Mouse (Mus musculus): ENCODE data around the gene Cobll1. TPM values are rescaled to one million over a fixed set of nuclear protein-coding genes. Genes with fewer than 3 reads are reported as not detected.

The Cobll1 gene
- polyA plus RNA-seq, 1 experiment from 2014 or later = 3.0 TPM

DNA sequence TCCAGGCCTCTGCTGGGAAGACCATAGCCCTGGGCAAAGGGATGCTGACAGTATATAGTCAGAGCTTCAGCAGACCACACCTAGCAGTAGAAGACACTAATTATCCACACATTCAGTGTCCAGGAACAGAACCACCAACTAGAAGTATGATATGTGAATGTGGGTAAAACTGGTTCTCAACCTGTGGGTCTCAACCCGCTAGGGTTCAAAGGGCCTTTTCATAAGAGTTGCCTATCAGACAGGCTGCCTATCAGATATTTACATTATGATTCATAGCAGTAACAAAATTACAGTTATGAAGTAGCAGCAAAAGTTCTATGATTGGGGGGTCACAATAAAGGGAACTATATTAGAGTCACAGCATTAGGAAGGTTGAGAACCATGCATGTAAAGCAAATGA, 24.6 kb downstream of the Cobll1 start:
- no peak overlapping the region for H3K27ac ChIP-seq
- no peak overlapping the region for H3K4me3 ChIP-seq
- no peak for ATAC-seq (ENCODE audit: low FRiP score, low read depth)
- H3K4me2 ChIP-seq (replicated peaks) = no peak overlapping the region
- H3K9ac ChIP-seq = no peak overlapping the region
- WGBS = 100% methylated on average over 1 of the region's 1 CpGs
- H3K27me3 ChIP-seq = no peaks in the 10 kb centered on the region
- no peaks in the 10 kb centered on the region for H3K4me1 ChIP-seq
- no peaks in the 10 kb centered on the region for H3K9me3 ChIP-seq
- H3K36me3 ChIP-seq = no peaks in the 10 kb centered on the region

DNA sequence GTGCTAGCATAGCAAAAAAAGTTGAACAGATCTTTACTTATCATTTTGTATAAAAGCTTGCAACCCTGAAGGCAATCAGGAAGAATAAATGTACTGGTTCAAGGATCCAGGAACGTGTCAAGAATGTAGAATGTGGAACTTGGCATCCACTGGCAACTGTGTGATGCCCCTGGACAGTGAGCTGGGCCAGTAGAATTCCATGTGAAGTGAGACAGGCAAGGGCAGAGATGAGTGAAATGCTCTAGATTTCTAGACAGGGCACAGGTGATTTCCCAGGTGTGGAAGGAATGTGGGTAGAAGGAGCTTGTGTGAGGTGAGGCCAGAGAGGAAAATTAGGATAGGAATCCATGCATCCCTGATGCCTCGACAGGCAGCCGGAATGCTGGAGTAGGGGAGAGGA, 25.5 kb downstream of the Cobll1 start:
- no peak overlapping the region for H3K27ac ChIP-seq
- no peak for ATAC-seq (ENCODE audit: low FRiP score, low read depth)

DNA sequence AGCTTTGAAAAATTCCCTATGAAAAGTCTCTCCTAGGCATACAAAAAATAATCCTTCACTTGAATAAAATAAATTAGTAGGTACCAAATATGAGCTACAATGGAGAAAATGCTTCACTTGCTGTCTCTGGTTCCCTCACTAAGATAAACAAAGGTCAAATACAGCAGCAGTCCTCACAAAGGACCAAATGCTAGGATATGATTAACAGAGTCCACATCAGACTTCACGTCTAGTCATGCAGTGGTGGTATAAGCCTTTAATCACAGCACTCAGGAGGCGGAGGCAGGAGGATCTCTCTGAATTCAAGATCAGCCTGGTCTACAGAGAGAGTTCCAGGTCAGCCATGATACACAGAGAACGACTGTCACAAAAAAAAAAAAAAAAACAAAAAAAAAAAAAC, 27.6 kb downstream of the Cobll1 start:
- Histone ChIP-seq H3K4me3 (no peak overlapping the region), H3K4me2 (replicated peaks) (no peak overlapping the region), H3K9ac (no peak overlapping the region), H3K9me3 (no peaks in the 10 kb centered on the region), H3K27me3 (no peaks in the 10 kb centered on the region), H3K27ac (no peak overlapping the region), H3K4me1 (no peaks in the 10 kb centered on the region), H3K36me3 (no peaks in the 10 kb centered on the region)
- 85% methylated on average over 3 of the region's 3 CpGs for whole genome bisulfite sequencing
- ATAC-seq (ENCODE audit: low FRiP score, low read depth) = no peak

More for the DNA sequence above, 25.5 kb downstream of the Cobll1 start:
- no peaks in the 10 kb centered on the region for H3K4me1 ChIP-seq
- H3K9me3 ChIP-seq = no peaks in the 10 kb centered on the region
- H3K9ac ChIP-seq = no peak overlapping the region
- H3K4me2 ChIP-seq (replicated peaks) = no peak overlapping the region
- whole genome bisulfite sequencing = 92% methylated on average over 3 of the region's 3 CpGs
- H3K27me3 ChIP-seq = no peaks in the 10 kb centered on the region
- no peaks in the 10 kb centered on the region for H3K36me3 ChIP-seq
- H3K4me3 ChIP-seq = no peak overlapping the region

GRCm38 (mm10) chr2:65207750-65208149, 31.5 kb downstream of the Cobll1 start:
- no peak for ATAC-seq (ENCODE audit: low FRiP score, low read depth)
- Histone ChIP-seq H3K9me3 (no peaks in the 10 kb centered on the region), H3K4me3 (no peak overlapping the region), H3K4me1 (no peaks in the 10 kb centered on the region), H3K36me3 (no peaks in the 10 kb centered on the region), H3K27me3 (no peaks in the 10 kb centered on the region), H3K27ac (no peak overlapping the region), H3K9ac (no peak overlapping the region), H3K4me2 (replicated peaks) (no peak overlapping the region)
- WGBS = 82% methylated on average over 2 of the region's 2 CpGs

GRCm38 (mm10) chr2:65203699-65204098, 35.5 kb downstream of the Cobll1 start:
- no peak overlapping the region for H3K4me2 ChIP-seq (replicated peaks)
- no peak overlapping the region for H3K9ac ChIP-seq
- 41% methylated on average over 7 of the region's 7 CpGs for WGBS
- H3K36me3 ChIP-seq = no peaks in the 10 kb centered on the region
- no peaks in the 10 kb centered on the region for H3K9me3 ChIP-seq
- H3K4me3 ChIP-seq = no peak overlapping the region
- H3K4me1 ChIP-seq = no peaks in the 10 kb centered on the region
- H3K27me3 ChIP-seq = no peaks in the 10 kb centered on the region
- no peak for ATAC-seq (ENCODE audit: low FRiP score, low read depth)
- no peak overlapping the region for H3K27ac ChIP-seq

GRCm38 (mm10) chr2:65199706-65200105, 39.5 kb downstream of the Cobll1 start:
- 76% methylated on average over 9 of the region's 9 CpGs for WGBS
- no peaks in the 10 kb centered on the region for H3K9me3 ChIP-seq
- no peak overlapping the region for H3K4me2 ChIP-seq (replicated peaks)
- no peak overlapping the region for H3K27ac ChIP-seq
- H3K4me1 ChIP-seq = no peaks in the 10 kb centered on the region
- H3K36me3 ChIP-seq = no peaks in the 10 kb centered on the region
- no peak for ATAC-seq (ENCODE audit: low FRiP score, low read depth)
- no peaks in the 10 kb centered on the region for H3K27me3 ChIP-seq
- H3K9ac ChIP-seq = no peak overlapping the region
- H3K4me3 ChIP-seq = no peak overlapping the region

GRCm38 (mm10) chr2:65198605-65199004, 40.6 kb downstream of the Cobll1 start:
- Histone ChIP-seq H3K27me3 (no peaks in the 10 kb centered on the region), H3K4me2 (replicated peaks) (no peak overlapping the region), H3K9me3 (no peaks in the 10 kb centered on the region), H3K36me3 (no peaks in the 10 kb centered on the region), H3K9ac (no peak overlapping the region), H3K4me1 (no peaks in the 10 kb centered on the region), H3K27ac (no peak overlapping the region), H3K4me3 (no peak overlapping the region)
- WGBS = 91% methylated on average over 3 of the region's 3 CpGs
- ATAC-seq (ENCODE audit: low FRiP score, low read depth) = no peak

DNA sequence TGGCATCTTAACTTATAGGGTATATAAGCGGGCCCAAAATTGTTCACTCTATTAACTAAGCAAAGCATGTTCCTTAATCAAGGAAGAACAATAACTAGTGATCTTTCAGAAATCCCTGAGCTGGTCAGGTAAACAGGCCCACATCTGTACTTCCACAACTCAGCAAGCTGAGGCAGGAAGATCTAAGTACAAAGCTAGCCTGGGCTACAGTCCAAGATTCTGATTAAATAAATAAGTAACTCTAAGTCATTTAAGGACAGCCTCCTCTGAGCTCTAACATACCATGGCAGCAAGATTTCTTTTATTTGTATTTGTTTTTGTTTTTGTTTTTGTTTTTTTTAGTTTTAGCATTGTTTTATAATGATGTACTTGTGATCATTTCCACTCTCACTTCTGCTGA, 42.2 kb downstream of the Cobll1 start:
- 91% methylated on average over 1 of the region's 1 CpGs for WGBS
- no peaks in the 10 kb centered on the region for H3K9me3 ChIP-seq
- no peak overlapping the region for H3K4me2 ChIP-seq (replicated peaks)
- H3K27me3 ChIP-seq = no peaks in the 10 kb centered on the region
- no peak overlapping the region for H3K4me3 ChIP-seq
- no peaks in the 10 kb centered on the region for H3K36me3 ChIP-seq
- H3K9ac ChIP-seq = no peak overlapping the region
- ATAC-seq (ENCODE audit: low FRiP score, low read depth) = no peak
- no peaks in the 10 kb centered on the region for H3K4me1 ChIP-seq
- no peak overlapping the region for H3K27ac ChIP-seq

GRCm38 (mm10) chr2:65195233-65196010, 43.8 kb downstream of the Cobll1 start:
- Histone ChIP-seq H3K27ac (no peak overlapping the region), H3K4me3 (no peak overlapping the region), H3K9me3 (no peaks in the 10 kb centered on the region), H3K4me2 (replicated peaks) (no peak overlapping the region), H3K9ac (no peak overlapping the region), H3K4me1 (no peaks in the 10 kb centered on the region), H3K27me3 (no peaks in the 10 kb centered on the region), H3K36me3 (no peaks in the 10 kb centered on the region)
- no peak for ATAC-seq (ENCODE audit: low FRiP score, low read depth)
- 88% methylated on average over 9 of the region's 9 CpGs for WGBS

DNA sequence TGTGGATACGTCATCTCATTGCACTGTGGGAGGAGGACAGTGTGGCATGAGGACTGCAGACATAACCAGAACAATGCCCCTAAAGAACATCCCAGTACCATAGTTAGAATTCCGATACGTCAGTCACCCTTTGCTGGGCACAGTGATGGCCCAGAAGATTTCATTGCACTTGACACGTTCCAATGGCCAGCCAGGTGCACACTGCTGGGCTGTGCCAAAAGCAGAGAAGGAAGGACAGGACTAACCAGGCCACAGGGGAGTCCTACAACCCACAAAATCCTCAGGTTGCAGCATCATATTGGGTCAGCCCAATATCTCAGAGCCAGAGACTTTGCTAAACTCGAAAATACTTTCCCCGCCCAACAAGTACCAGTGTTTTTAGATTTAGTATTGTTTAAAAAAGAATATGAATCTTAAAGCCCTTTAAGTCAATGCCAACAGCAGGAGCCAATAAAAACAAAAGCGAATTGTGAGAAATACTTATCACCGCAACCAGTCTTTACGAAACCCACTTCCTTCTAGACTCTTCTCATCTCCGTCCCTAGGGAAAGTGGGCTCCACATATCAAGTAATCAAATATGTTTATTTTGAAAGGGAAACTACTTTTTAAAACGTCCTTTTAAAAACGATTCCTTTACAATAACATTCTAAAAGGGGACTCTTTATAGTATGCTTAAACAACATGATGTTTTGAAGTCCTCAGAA, 46.0 kb downstream of the Cobll1 start:
- H3K27ac ChIP-seq = no peak overlapping the region
- H3K9me3 ChIP-seq = no peaks in the 10 kb centered on the region
- H3K4me3 ChIP-seq = no peak overlapping the region
- 79% methylated on average over 12 of the region's 12 CpGs for WGBS
- H3K4me2 ChIP-seq (replicated peaks) = no peak overlapping the region
- ATAC-seq (ENCODE audit: low FRiP score, low read depth) = no peak
- H3K27me3 ChIP-seq = no peaks in the 10 kb centered on the region
- peaks cover 6% of the 10 kb centered on the region for H3K4me1 ChIP-seq
- H3K9ac ChIP-seq = no peak overlapping the region
- no peaks in the 10 kb centered on the region for H3K36me3 ChIP-seq

- H3K9me3 ChIP-seq = no peaks in the 10 kb centered on the region
- 62% methylated on average over 7 of the region's 7 CpGs for WGBS
Measured at GRCm38 (mm10) chr2:65191398-65191797, 47.8 kb downstream of the Cobll1 start.

GRCm38 (mm10) chr2:65189346-65189745, 49.9 kb downstream of the Cobll1 start:
- Histone ChIP-seq H3K9ac (0 out of 2 replicates have a peak overlapping the region, but pooled peaks have one; percentile 8), H3K27me3 (no peaks in the 10 kb centered on the region), H3K4me1 (peaks cover 6% of the 10 kb centered on the region), H3K4me3 (no peak overlapping the region), H3K36me3 (no peaks in the 10 kb centered on the region), H3K27ac (peak overlapping the region; percentile 52), H3K9me3 (no peaks in the 10 kb centered on the region), H3K4me2 (replicated peaks) (no peak overlapping the region)
- 26% methylated on average over 7 of the region's 7 CpGs for WGBS
- no peak for ATAC-seq (ENCODE audit: low FRiP score, low read depth)

More at GRCm38 (mm10) chr2:65191398-65191797, 47.8 kb downstream of the Cobll1 start:
- no peak overlapping the region for H3K4me2 ChIP-seq (replicated peaks)
- H3K27ac ChIP-seq = no peak overlapping the region
- no peak for ATAC-seq (ENCODE audit: low FRiP score, low read depth)
- no peaks in the 10 kb centered on the region for H3K27me3 ChIP-seq
- no peaks in the 10 kb centered on the region for H3K36me3 ChIP-seq
- H3K4me1 ChIP-seq = peaks cover 6% of the 10 kb centered on the region
- no peak overlapping the region for H3K9ac ChIP-seq
- H3K4me3 ChIP-seq = no peak overlapping the region

Measured in limb, embryonic 13.5 days (tissue).